Mouse (Mus musculus) cerebellum, adult 11 months (tissue): ENCODE results near the gene Ofd1.
A peak's percentile ranks its signal among the peaks of the same experiment; 100 is the strongest.

Source experiments
- DNase-seq: peaks from one replicate; pipeline ENCODE4 v3.0.0; 2022

The Ofd1 gene

GRCm38 (mm10) chrX:166440616-166441063 is at the start of gene Ofd1:
Gene Ofd1 (minus strand): TSS chrX:166440704.
- peak; percentile 86 for DNase-seq

- DNase-seq: peak; percentile 86
Measured at GRCm38 (mm10) chrX:166479365-166479983, 39.0 kb upstream of the Ofd1 start, which contains the start of gene Rab9. Gene Rab9 (minus strand): TSS chrX:166479867.

- DNase-seq: peak; percentile 7
Measured at GRCm38 (mm10) chrX:166478631-166479364, 38.3 kb upstream of the Ofd1 start.

GRCm38 (mm10) chrX:166477393-166477792 is 36.9 kb upstream of the Ofd1 start:
- no peak for DNase-seq

- DNase-seq: no peak
Measured at GRCm38 (mm10) chrX:166472612-166473011, 32.1 kb upstream of the Ofd1 start.

GRCm38 (mm10) chrX:166468321-166468720 is 27.8 kb upstream of the Ofd1 start:
- DNase-seq: no peak

- DNase-seq: no peak
Measured at GRCm38 (mm10) chrX:166455525-166455924, 15.0 kb upstream of the Ofd1 start.

- no peak for DNase-seq
Measured at GRCm38 (mm10) chrX:166454331-166454730, 13.8 kb upstream of the Ofd1 start.

GRCm38 (mm10) chrX:166453532-166453931 is 13.0 kb upstream of the Ofd1 start:
- no peak for DNase-seq

- DNase-seq: no peak
Measured at GRCm38 (mm10) chrX:166444552-166444951, 4.0 kb upstream of the Ofd1 start.

GRCm38 (mm10) chrX:166440036-166440615 is 378 bp downstream of the Ofd1 start, which contains the start of gene Trappc2:
Gene Trappc2 (plus strand): TSS chrX:166440574.
- DNase-seq: peak; percentile 25

GRCm38 (mm10) chrX:166434812-166435211 is 5.7 kb downstream of the Ofd1 start:
- no peak for DNase-seq

- peak; percentile 18 for DNase-seq
Measured at GRCm38 (mm10) chrX:166416196-166416595, 24.3 kb downstream of the Ofd1 start.

GRCm38 (mm10) chrX:166407865-166408264 is 32.6 kb downstream of the Ofd1 start:
- no peak for DNase-seq

GRCm38 (mm10) chrX:166393753-166394152 is 46.8 kb downstream of the Ofd1 start:
- DNase-seq: no peak

- no peak for DNase-seq
Measured at GRCm38 (mm10) chrX:166386656-166387055, 53.8 kb downstream of the Ofd1 start.

- no peak for DNase-seq
Measured at GRCm38 (mm10) chrX:166384935-166385334, 55.6 kb downstream of the Ofd1 start.

GRCm38 (mm10) chrX:166383606-166384005 is 56.9 kb downstream of the Ofd1 start:
- DNase-seq: no peak

- no peak for DNase-seq
Measured at GRCm38 (mm10) chrX:166378652-166379051, 61.9 kb downstream of the Ofd1 start.

GRCm38 (mm10) chrX:166376681-166377328 is 63.7 kb downstream of the Ofd1 start:
- DNase-seq: no peak

GRCm38 (mm10) chrX:166365458-166366213 is 74.9 kb downstream of the Ofd1 start:
- no peak for DNase-seq

GRCm38 (mm10) chrX:166360455-166360854 is 80.0 kb downstream of the Ofd1 start:
- DNase-seq: no peak
